Mouse (Mus musculus): ENCODE results near the gene Nat8f4. TPM values are rescaled to one million over a fixed set of nuclear protein-coding genes. Genes with fewer than 3 reads are reported as not detected.
"Not testable (repeated sequence)": the region's sequence is repeated elsewhere in the genome, so short reads cannot be mapped to it uniquely, and the experiment has no call there.

The Nat8f4 gene
- polyA plus RNA-seq, 1 experiment = 0.04 TPM

GRCm38 (mm10) chr6:85919401-85919800 lies 14.7 kb upstream of the Nat8f4 start:
- Histone ChIP-seq H3K4me3 (ENCODE audit: insufficient read depth, poor library complexity, severe bottlenecking) (no peak overlapping the region), H3K27me3 (ENCODE audit: control insufficient read depth, insufficient read depth, insufficient read length) (no peaks in the 10 kb centered on the region), H3K36me3 (ENCODE audit: control insufficient read depth, insufficient read depth) (peaks cover 33% of the 10 kb centered on the region), H3ac (ENCODE audit: control insufficient read depth, insufficient read length, low read depth) (no peak overlapping the region), H3K79me2 (ENCODE audit: control insufficient read depth, insufficient read depth) (peaks cover 35% of the 10 kb centered on the region), H3K79me3 (ENCODE audit: low read depth) (peaks cover 9% of the 10 kb centered on the region)
- TF ChIP-seq CTCF (IDR thresholded peaks at IDR 0.05; ENCODE audit: control insufficient read depth, insufficient read depth, insufficient read length) (no peak), MAX (IDR thresholded peaks at IDR 0.05) (no peak), FOSL1 (IDR thresholded peaks at IDR 0.05; ENCODE audit: insufficient read depth, low read length, poor library complexity, severe bottlenecking) (no peak), MYOD1 (IDR thresholded peaks at IDR 0.05; ENCODE audit: control insufficient read depth, insufficient read length, low read depth) (no peak), MYOG (IDR thresholded peaks at IDR 0.05; ENCODE audit: control insufficient read depth, extremely low read depth, insufficient read length) (no peak), CEBPB (IDR thresholded peaks at IDR 0.05; ENCODE audit: low read depth) (no peak), USF1 (IDR thresholded peaks at IDR 0.05; ENCODE audit: low read depth) (no peak)

- Histone ChIP-seq H3K36me3 (ENCODE audit: control insufficient read depth, insufficient read depth) (peaks cover 24% of the 10 kb centered on the region), H3K79me2 (ENCODE audit: control insufficient read depth, insufficient read depth) (peaks cover 35% of the 10 kb centered on the region)
- not testable (repeated sequence) for H3K4me3 ChIP-seq (ENCODE audit: insufficient read depth, poor library complexity, severe bottlenecking); H3K79me3 ChIP-seq (ENCODE audit: low read depth); H3ac ChIP-seq (ENCODE audit: control insufficient read depth, insufficient read length, low read depth); H3K27me3 ChIP-seq (ENCODE audit: control insufficient read depth, insufficient read depth, insufficient read length)
These were observed 13.7 kb upstream of the Nat8f4 start for GRCm38 (mm10) chr6:85918341-85918740.

- TF ChIP-seq CEBPB (IDR thresholded peaks at IDR 0.05; ENCODE audit: low read depth) = no peak
- no peak for TF ChIP-seq MYOG (IDR thresholded peaks at IDR 0.05; ENCODE audit: control insufficient read depth, extremely low read depth, insufficient read length)
- no peak for TF ChIP-seq FOSL1 (IDR thresholded peaks at IDR 0.05; ENCODE audit: insufficient read depth, low read length, poor library complexity, severe bottlenecking)
- no peak for TF ChIP-seq CTCF (IDR thresholded peaks at IDR 0.05; ENCODE audit: control insufficient read depth, insufficient read depth, insufficient read length)
- TF ChIP-seq USF1 (IDR thresholded peaks at IDR 0.05; ENCODE audit: low read depth) = no peak
- no peak for TF ChIP-seq MYOD1 (IDR thresholded peaks at IDR 0.05; ENCODE audit: control insufficient read depth, insufficient read length, low read depth)
- no peak for TF ChIP-seq MAX (IDR thresholded peaks at IDR 0.05)
- H3K27me3 ChIP-seq (ENCODE audit: control insufficient read depth, insufficient read depth, insufficient read length) = no peaks in the 10 kb centered on the region
These were observed 11.9 kb upstream of the Nat8f4 start for GRCm38 (mm10) chr6:85916596-85916995.

GRCm38 (mm10) chr6:85915539-85916513 lies 11.1 kb upstream of the Nat8f4 start, which contains the start of gene Nat8f1:
Nat8f1 (minus strand) TSS chr6:85915687.
- H3K4me3 ChIP-seq (ENCODE audit: insufficient read depth, poor library complexity, severe bottlenecking) = peak within 1 kb of the TSS; percentile 49
- TF ChIP-seq USF1 (IDR thresholded peaks at IDR 0.05; ENCODE audit: low read depth) = peak; percentile 55
- TF ChIP-seq MAX (IDR thresholded peaks at IDR 0.05) = peak; percentile 34
- peak; percentile 57 for TF ChIP-seq CTCF (IDR thresholded peaks at IDR 0.05; ENCODE audit: control insufficient read depth, insufficient read depth, insufficient read length)
- peak within 1 kb of the TSS; percentile 85 for H3ac ChIP-seq (ENCODE audit: control insufficient read depth, insufficient read length, low read depth)
- not testable (repeated sequence) for H3K36me3 ChIP-seq (ENCODE audit: control insufficient read depth, insufficient read depth); H3K27me3 ChIP-seq (ENCODE audit: control insufficient read depth, insufficient read depth, insufficient read length); H3K79me3 ChIP-seq (ENCODE audit: low read depth)
- peaks cover 35% of the 10 kb centered on the region for H3K79me2 ChIP-seq (ENCODE audit: control insufficient read depth, insufficient read depth)

More at GRCm38 (mm10) chr6:85916596-85916995, 11.9 kb upstream of the Nat8f4 start:
- H3K79me3 ChIP-seq (ENCODE audit: low read depth) = peaks cover 9% of the 10 kb centered on the region
- no peak overlapping the region for H3ac ChIP-seq (ENCODE audit: control insufficient read depth, insufficient read length, low read depth)
- H3K4me3 ChIP-seq (ENCODE audit: insufficient read depth, poor library complexity, severe bottlenecking) = peak overlapping the region; percentile 49
- peaks cover 14% of the 10 kb centered on the region for H3K36me3 ChIP-seq (ENCODE audit: control insufficient read depth, insufficient read depth)
- peaks cover 35% of the 10 kb centered on the region for H3K79me2 ChIP-seq (ENCODE audit: control insufficient read depth, insufficient read depth)

- H3K4me3 ChIP-seq (ENCODE audit: insufficient read depth, poor library complexity, severe bottlenecking) = peak overlapping the region; percentile 49
- peak overlapping the region; percentile 74 for H3ac ChIP-seq (ENCODE audit: control insufficient read depth, insufficient read length, low read depth)
- peaks cover 9% of the 10 kb centered on the region for H3K79me3 ChIP-seq (ENCODE audit: low read depth)
- no peaks in the 10 kb centered on the region for H3K27me3 ChIP-seq (ENCODE audit: control insufficient read depth, insufficient read depth, insufficient read length)
- peaks cover 35% of the 10 kb centered on the region for H3K79me2 ChIP-seq (ENCODE audit: control insufficient read depth, insufficient read depth)
- TF ChIP-seq MAX (IDR thresholded peaks at IDR 0.05) = no peak
- H3K36me3 ChIP-seq (ENCODE audit: control insufficient read depth, insufficient read depth) = peaks cover 4% of the 10 kb centered on the region
These were observed 10.5 kb upstream of the Nat8f4 start for GRCm38 (mm10) chr6:85915141-85915538.

- Histone ChIP-seq H3K79me3 (ENCODE audit: low read depth) (peaks cover 3% of the 10 kb centered on the region), H3K79me2 (ENCODE audit: control insufficient read depth, insufficient read depth) (peaks cover 8% of the 10 kb centered on the region), H3K27me3 (ENCODE audit: control insufficient read depth, insufficient read depth, insufficient read length) (peaks cover 7% of the 10 kb centered on the region), H3K4me3 (ENCODE audit: insufficient read depth, poor library complexity, severe bottlenecking) (no peak within 1 kb of the TSS), H3K36me3 (ENCODE audit: control insufficient read depth, insufficient read depth) (no peaks in the 10 kb centered on the region), H3ac (ENCODE audit: control insufficient read depth, insufficient read length, low read depth) (no peak within 1 kb of the TSS)
- no peak for TF ChIP-seq MAX (IDR thresholded peaks at IDR 0.05)
- TF ChIP-seq FOSL1 (IDR thresholded peaks at IDR 0.05; ENCODE audit: insufficient read depth, low read length, poor library complexity, severe bottlenecking) = no peak
- TF ChIP-seq CTCF (IDR thresholded peaks at IDR 0.05; ENCODE audit: control insufficient read depth, insufficient read depth, insufficient read length) = no peak
- no peak for TF ChIP-seq CEBPB (IDR thresholded peaks at IDR 0.05; ENCODE audit: low read depth)
- no peak for TF ChIP-seq MYOG (IDR thresholded peaks at IDR 0.05; ENCODE audit: control insufficient read depth, extremely low read depth, insufficient read length)
- TF ChIP-seq USF1 (IDR thresholded peaks at IDR 0.05; ENCODE audit: low read depth) = no peak
- no peak for TF ChIP-seq MYOD1 (IDR thresholded peaks at IDR 0.05; ENCODE audit: control insufficient read depth, insufficient read length, low read depth)
These were observed 6.9 kb upstream of the Nat8f4 start, which contains the start of gene Tprkb for GRCm38 (mm10) chr6:85911587-85911986. Tprkb (plus strand) TSS chr6:85911865.
